Mouse (Mus musculus) midbrain, embryonic 16.5 days (tissue): ENCODE measurements around the gene Ccl22. TPM values are rescaled to one million over a fixed set of nuclear protein-coding genes. Genes with fewer than 3 reads are reported as not detected.

Experiments used
- ATAC-seq: fragments of 200-750 bp; cut with Nextera tagmentation; 2 replicates; pipeline ENCODE4 v1.8.0; 2017; ENCODE audit warnings: moderate TSS enrichment
- H3K27ac ChIP-seq: fragments of 300-500 bp; sonication (generic); 2 replicates; pipeline ENCODE4 v1.5.1; 2014; ENCODE audit warnings: mild to moderate bottlenecking, low read length, mixed read lengths
- H3K27me3 ChIP-seq: fragments of 300-500 bp; sonication (generic); 2 replicates; pipeline ENCODE4 v1.6.1; 2014; ENCODE audit warnings: low read depth, low read length, mixed read lengths; ENCODE audit not compliant: control insufficient read depth, insufficient read depth
- H3K36me3 ChIP-seq: fragments of 300-500 bp; sonication (generic); 2 replicates; pipeline ENCODE4 v1.6.1; 2014; ENCODE audit warnings: mild to moderate bottlenecking, low read length, moderate library complexity, mixed read lengths; ENCODE audit not compliant: control insufficient read depth, insufficient read depth
- H3K4me1 ChIP-seq: fragments of 300-500 bp; sonication (generic); 2 replicates; pipeline ENCODE4 v1.6.1; 2014; ENCODE audit warnings: mild to moderate bottlenecking, low read length, mixed read lengths; ENCODE audit not compliant: control insufficient read depth, insufficient read depth
- H3K4me2 ChIP-seq: fragments of 300-500 bp; sonication (generic); 2 replicates; pipeline ENCODE4 v1.6.1; 2014; ENCODE audit warnings: mild to moderate bottlenecking, low read length, mixed read lengths
- H3K4me3 ChIP-seq: fragments of 300-500 bp; sonication (generic); 2 replicates; pipeline ENCODE4 v1.5.1; 2014; ENCODE audit warnings: low read depth, mild to moderate bottlenecking, low read length, moderate library complexity, mixed read lengths
- H3K9ac ChIP-seq: fragments of 300-500 bp; sonication (generic); 2 replicates; pipeline ENCODE4 v1.6.1; 2014; ENCODE audit warnings: low read depth, low read length, mixed read lengths
- H3K9me3 ChIP-seq: fragments of 300-500 bp; sonication (generic); replicated peaks from 2 replicates; pipeline ENCODE4 v1.6.1; 2014; ENCODE audit warnings: mild to moderate bottlenecking, low read length, mixed read lengths; ENCODE audit not compliant: control insufficient read depth, poor library complexity, severe bottlenecking
- WGBS: fragments of 180-500 bp; shearing (Covaris S2); extraction: QIAGEN DNeasy Blood & Tissue Kit; methylation state at CpG from one replicate; pipeline ENCODE4 v1.1.7; 2014; 5-methylcytosine and 5-hydroxymethylcytosine counted together
- polyA plus RNA-seq: library from polyadenylated mRNA; unstranded; fragments of >200 nt; fragmentation: Nextera tagmentation; extraction: Ambion mirVana; gene quantifications from 2 replicates; pipeline ENCODE4 v1.2.1, GENCODE M21; 2015

Ccl22 gene
- polyA plus RNA-seq, 1 experiment from 2014 or later = not detected

GRCm38 (mm10) chr8:94787524-94788501 lies 42.4 kb downstream of the Ccl22 start:
- Histone ChIP-seq H3K36me3 (no peaks in the 10 kb centered on the region), H3K4me1 (no peaks in the 10 kb centered on the region), H3K27me3 (no peaks in the 10 kb centered on the region), H3K9me3 (no peaks in the 10 kb centered on the region), H3K4me3 (no peak overlapping the region), H3K27ac (no peak overlapping the region), H3K9ac (no peak overlapping the region), H3K4me2 (no peak overlapping the region)
- WGBS = 75% methylated on average over 15 of the region's 15 CpGs
- ATAC-seq = no peak

DNA sequence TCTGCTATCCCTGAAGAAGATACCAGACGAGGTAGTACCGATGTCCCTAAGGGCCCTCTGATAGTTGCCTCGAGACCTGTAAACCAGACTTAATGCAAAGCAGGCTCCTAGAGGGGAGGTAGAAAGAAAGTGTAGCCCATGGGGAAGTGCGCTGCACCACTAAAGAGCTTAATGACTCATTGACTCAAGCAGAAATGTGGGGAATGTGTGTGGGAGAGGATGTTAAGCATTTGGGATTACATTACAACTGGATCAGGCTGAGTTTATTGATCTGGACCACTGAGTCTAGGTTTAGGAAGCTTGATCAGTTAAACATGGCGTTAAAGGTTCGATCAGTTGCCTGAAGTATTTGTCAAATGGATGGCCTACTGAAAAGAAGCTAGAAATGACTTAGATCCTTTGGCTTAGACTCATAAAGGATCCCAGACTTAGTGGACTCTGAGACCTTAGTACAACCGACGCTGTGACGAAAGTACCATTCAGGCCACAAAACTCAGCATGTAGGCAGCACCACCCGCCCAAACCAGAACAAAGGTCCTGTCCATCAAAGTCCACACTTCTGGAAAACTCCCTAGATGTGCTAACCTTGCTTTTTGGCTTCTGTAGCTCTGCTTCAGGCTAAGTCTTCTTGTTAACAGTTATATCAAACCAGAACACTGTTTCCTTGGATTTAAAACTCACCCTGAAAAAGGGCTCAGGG lies 44.0 kb downstream of the Ccl22 start:
- Histone ChIP-seq H3K36me3 (no peaks in the 10 kb centered on the region), H3K4me1 (no peaks in the 10 kb centered on the region), H3K9me3 (no peaks in the 10 kb centered on the region), H3K27me3 (no peaks in the 10 kb centered on the region), H3K4me2 (no peak overlapping the region), H3K4me3 (no peak overlapping the region), H3K9ac (no peak overlapping the region), H3K27ac (no peak overlapping the region)
- no peak for ATAC-seq
- 35% methylated on average over 10 of the region's 10 CpGs for WGBS

- Histone ChIP-seq H3K36me3 (no peaks in the 10 kb centered on the region), H3K9me3 (no peaks in the 10 kb centered on the region), H3K4me3 (no peak overlapping the region), H3K9ac (no peak overlapping the region), H3K27ac (no peak overlapping the region), H3K4me1 (no peaks in the 10 kb centered on the region), H3K27me3 (no peaks in the 10 kb centered on the region), H3K4me2 (no peak overlapping the region)
- no peak for ATAC-seq
- WGBS = 93% methylated on average over 4 of the region's 4 CpGs
Observed at GRCm38 (mm10) chr8:94794368-94794767, 49.0 kb downstream of the Ccl22 start.

GRCm38 (mm10) chr8:94794782-94795181 lies 49.4 kb downstream of the Ccl22 start:
- Histone ChIP-seq H3K27ac (no peak overlapping the region), H3K27me3 (no peaks in the 10 kb centered on the region), H3K36me3 (no peaks in the 10 kb centered on the region), H3K9ac (no peak overlapping the region), H3K4me2 (no peak overlapping the region), H3K9me3 (no peaks in the 10 kb centered on the region), H3K4me1 (no peaks in the 10 kb centered on the region), H3K4me3 (no peak overlapping the region)
- 98% methylated on average over 2 of the region's 2 CpGs for WGBS
- ATAC-seq = no peak

DNA sequence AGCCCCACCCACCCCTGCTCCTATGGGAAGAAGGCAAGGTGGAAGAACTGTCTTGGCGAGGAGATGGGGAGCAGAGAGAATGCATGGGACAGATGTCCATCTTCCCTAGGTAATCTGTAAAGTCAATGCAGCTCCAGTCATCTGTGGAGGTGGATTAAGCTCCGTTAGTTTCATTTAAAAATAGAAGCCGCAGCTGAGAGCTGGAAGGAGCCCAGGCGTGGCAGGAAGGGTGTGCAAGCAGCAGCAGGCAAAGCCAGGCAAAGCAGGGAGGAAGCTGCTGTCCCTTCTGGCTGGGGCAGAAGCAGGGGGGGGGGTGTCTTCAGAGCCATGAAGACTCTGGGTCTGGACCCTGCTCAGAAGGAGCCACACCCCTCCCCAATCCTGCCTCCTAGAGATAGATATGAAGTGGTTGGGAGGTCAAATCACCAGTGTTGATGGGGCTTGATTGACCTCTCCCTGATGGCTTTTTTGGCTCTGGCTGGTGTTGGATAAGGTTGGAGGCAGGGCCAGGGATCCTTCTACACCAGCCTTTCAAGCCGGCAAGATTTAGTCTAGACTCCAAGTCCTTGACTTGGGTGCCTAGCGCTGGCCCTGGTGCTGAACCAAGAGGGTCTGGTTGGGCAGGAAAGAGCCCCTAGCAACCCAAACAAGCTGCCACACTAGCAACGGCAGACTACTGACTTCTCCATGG lies 55.0 kb downstream of the Ccl22 start:
- ATAC-seq = no peak
- H3K9ac ChIP-seq = no peak overlapping the region
- no peak overlapping the region for H3K27ac ChIP-seq
- 68% methylated on average over 7 of the region's 7 CpGs for WGBS
- no peak overlapping the region for H3K4me3 ChIP-seq
- H3K27me3 ChIP-seq = no peaks in the 10 kb centered on the region
- no peaks in the 10 kb centered on the region for H3K9me3 ChIP-seq
- H3K36me3 ChIP-seq = no peaks in the 10 kb centered on the region
- H3K4me1 ChIP-seq = no peaks in the 10 kb centered on the region
- H3K4me2 ChIP-seq = no peak overlapping the region

Other genes starting within 250 kb of the Ccl22 start
- 25.0 and 26.2 TPM in 2 replicates for gene Cpne2, start 212.6 kb upstream of the Ccl22 start, polyA plus RNA-seq
- 51.2 and 56.6 TPM in 2 replicates for gene Rspry1, start 143.7 kb upstream of the Ccl22 start, polyA plus RNA-seq
- gene Fam192a, start 143.6 kb upstream of the Ccl22 start, polyA plus RNA-seq = 74.0 and 88.9 TPM in 2 replicates
- 179 and 183 TPM in 2 replicates for gene Arl2bp, start 79.0 kb upstream of the Ccl22 start, polyA plus RNA-seq
- gene Pllp, start 49.3 kb upstream of the Ccl22 start, polyA plus RNA-seq = 1.7 and 3.4 TPM in 2 replicates
- 38.4 and 55.8 TPM in 2 replicates for gene Cx3cl1, start 26.4 kb downstream of the Ccl22 start, polyA plus RNA-seq
- gene Ccl17, start 64.9 kb downstream of the Ccl22 start, polyA plus RNA-seq = 0.40 and 0.62 TPM in 2 replicates
- gene Coq9, start 92.7 kb downstream of the Ccl22 start, polyA plus RNA-seq = 53.5 and 61.2 TPM in 2 replicates
- gene Ciapin1, start 92.8 kb downstream of the Ccl22 start, polyA plus RNA-seq = 188 and 194 TPM in 2 replicates
- 111 and 112 TPM in 2 replicates for gene Polr2c, start 111.9 kb downstream of the Ccl22 start, polyA plus RNA-seq
- gene Dok4, start 130.7 kb downstream of the Ccl22 start, polyA plus RNA-seq = 96.2 and 112 TPM in 2 replicates
- gene Ccdc102a, start 172.5 kb downstream of the Ccl22 start, polyA plus RNA-seq = 3.4 and 3.8 TPM in 2 replicates
- gene Adgrg5, start 178.1 kb downstream of the Ccl22 start, polyA plus RNA-seq = 0.62 TPM in 1 of 2 replicates, not detected in the other
- 147 and 153 TPM in 2 replicates for gene Adgrg1, start 229.2 kb downstream of the Ccl22 start, polyA plus RNA-seq